Mouse (Mus musculus) intestine, embryonic 14.5 days (tissue): ENCODE measurements around the gene Gins2. TPM values are rescaled to one million over a fixed set of nuclear protein-coding genes. Genes with fewer than 3 reads are reported as not detected.

ENCODE experiments used
- ATAC-seq: fragments of 200-750 bp; cut with Nextera tagmentation; replicated peaks from 2 replicates; pipeline ENCODE4 v1.8.0; 2017; ENCODE audit warnings: low read depth, moderate number of reproducible peaks, moderate TSS enrichment, moderate library complexity; ENCODE audit not compliant: low FRiP score, low TSS enrichment
- DNase-seq: peaks from one replicate; pipeline ENCODE4 v3.0.0-alpha.2; 2018; ENCODE audit warnings: low spot score
- H3K27ac ChIP-seq: fragments of 300-500 bp; sonication (generic); 2 replicates; pipeline ENCODE4 v1.5.1; 2014; ENCODE audit warnings: low read depth, mild to moderate bottlenecking, control low read depth
- H3K27me3 ChIP-seq: fragments of 300-500 bp; sonication (generic); replicated peaks from 2 replicates; pipeline ENCODE4 v1.6.1; 2014; ENCODE audit warnings: low read length, control low read depth; ENCODE audit not compliant: control insufficient read depth, insufficient read depth
- H3K36me3 ChIP-seq: fragments of 300-500 bp; sonication (generic); 2 replicates; pipeline ENCODE4 v1.6.1; 2014; ENCODE audit warnings: low read length, control low read depth; ENCODE audit not compliant: control insufficient read depth, insufficient read depth
- H3K4me1 ChIP-seq: fragments of 300-500 bp; sonication (generic); replicated peaks from 2 replicates; pipeline ENCODE4 v1.6.1; 2014; ENCODE audit warnings: low read length, control low read depth, mixed read lengths; ENCODE audit not compliant: control insufficient read depth, insufficient read depth
- H3K4me2 ChIP-seq: fragments of 300-500 bp; sonication (generic); 2 replicates; pipeline ENCODE4 v1.6.1; 2014; ENCODE audit warnings: low read length
- H3K4me3 ChIP-seq: fragments of 300-500 bp; sonication (generic); 2 replicates; pipeline ENCODE4 v1.5.1; 2014; ENCODE audit warnings: low read depth, low read length, control low read depth, mixed read lengths
- H3K9ac ChIP-seq: fragments of 300-500 bp; sonication (generic); 2 replicates; pipeline ENCODE4 v1.6.1; 2014; ENCODE audit warnings: mild to moderate bottlenecking, low read length
- H3K9me3 ChIP-seq: fragments of 300-500 bp; sonication (generic); 2 replicates; pipeline ENCODE4 v1.6.1; 2016; ENCODE audit warnings: low read length, control low read depth; ENCODE audit not compliant: control insufficient read depth
- WGBS: fragments of 180-500 bp; shearing (Covaris S2); extraction: QIAGEN DNeasy Blood & Tissue Kit; methylation state at CpG from one replicate; pipeline ENCODE4 v1.1.7; 2014; 5-methylcytosine and 5-hydroxymethylcytosine counted together
- polyA plus RNA-seq: library from polyadenylated mRNA; unstranded; fragments of >200 nt; fragmentation: Nextera tagmentation; extraction: Ambion mirVana; gene quantifications from 2 replicates; pipeline ENCODE4 v1.2.1, GENCODE M21; 2014

The Gins2 gene
- polyA plus RNA-seq, 1 experiment from 2014 or later: 121 TPM

- no peak overlapping the region for H3K9ac ChIP-seq
- ATAC-seq (no peak), DNase-seq (no peak)
- no peak overlapping the region for H3K27ac ChIP-seq
- no peaks in the 10 kb centered on the region for H3K9me3 ChIP-seq
- H3K27me3 ChIP-seq: no peaks in the 10 kb centered on the region
- no peak overlapping the region for H3K4me3 ChIP-seq
- 29% methylated on average over 12 of the region's 12 CpGs for WGBS
- H3K4me1 ChIP-seq: peaks cover 47% of the 10 kb centered on the region
- H3K4me2 ChIP-seq: no peak overlapping the region
- H3K36me3 ChIP-seq: peaks cover 7% of the 10 kb centered on the region; the same call in 1 of the 2 replicates
These were observed 38.7 kb downstream of the Gins2 start for GRCm38 (mm10) chr8:120550430-120550829.

- H3K4me3 ChIP-seq: no peak overlapping the region
- no peak overlapping the region for H3K9ac ChIP-seq
These were observed 39.2 kb downstream of the Gins2 start for GRCm38 (mm10) chr8:120549922-120550321.

GRCm38 (mm10) chr8:120549321-120549921 lies 39.7 kb downstream of the Gins2 start:
- 10% methylated on average over 25 of the region's 25 CpGs for WGBS
- Histone ChIP-seq H3K9ac (0 out of 2 replicates have a peak overlapping the region, but pooled peaks have one; percentile 13), H3K9me3 (no peaks in the 10 kb centered on the region), H3K4me2 (peak overlapping the region; percentile 36), H3K27me3 (no peaks in the 10 kb centered on the region), H3K4me1 (peaks cover 47% of the 10 kb centered on the region), H3K36me3 (peaks cover 3% of the 10 kb centered on the region; the same call in 1 of the 2 replicates), H3K27ac (peak overlapping the region; percentile 33), H3K4me3 (no peak overlapping the region)
- ATAC-seq: peak; percentile 30
- peak; percentile 68 for DNase-seq

More at GRCm38 (mm10) chr8:120549922-120550321, 39.2 kb downstream of the Gins2 start:
- Histone ChIP-seq H3K4me2 (peak overlapping the region; percentile 36), H3K27me3 (no peaks in the 10 kb centered on the region), H3K36me3 (peaks cover 7% of the 10 kb centered on the region; the same call in 1 of the 2 replicates), H3K27ac (peak overlapping the region; percentile 33; the same call in 1 of the 2 replicates), H3K4me1 (peaks cover 47% of the 10 kb centered on the region), H3K9me3 (no peaks in the 10 kb centered on the region)
- DNase-seq (no peak), ATAC-seq (no peak)
- WGBS: 20% methylated on average over 11 of the region's 11 CpGs

- 41% methylated on average over 16 of the region's 16 CpGs for WGBS
- no peak overlapping the region for H3K4me3 ChIP-seq
- H3K27me3 ChIP-seq: no peaks in the 10 kb centered on the region
- H3K36me3 ChIP-seq: no peaks in the 10 kb centered on the region
- peaks cover 57% of the 10 kb centered on the region for H3K4me1 ChIP-seq
- H3K27ac ChIP-seq: no peak overlapping the region
- no peaks in the 10 kb centered on the region for H3K9me3 ChIP-seq
- no peak overlapping the region for H3K9ac ChIP-seq
- H3K4me2 ChIP-seq: no peak overlapping the region
- ATAC-seq (no peak), DNase-seq (no peak)
These were observed 40.8 kb downstream of the Gins2 start for GRCm38 (mm10) chr8:120548313-120548761.

- ATAC-seq (no peak), DNase-seq (no peak)
- Histone ChIP-seq H3K36me3 (no peaks in the 10 kb centered on the region), H3K4me3 (no peak overlapping the region), H3K4me1 (peaks cover 65% of the 10 kb centered on the region), H3K9me3 (no peaks in the 10 kb centered on the region), H3K27ac (no peak overlapping the region), H3K9ac (no peak overlapping the region), H3K4me2 (no peak overlapping the region), H3K27me3 (no peaks in the 10 kb centered on the region)
- WGBS: 56% methylated on average over 9 of the region's 9 CpGs
These were observed 41.5 kb downstream of the Gins2 start for GRCm38 (mm10) chr8:120547562-120547961.

GRCm38 (mm10) chr8:120544155-120544554 lies 44.9 kb downstream of the Gins2 start:
- H3K27ac ChIP-seq: no peak overlapping the region
- WGBS: 66% methylated on average over 5 of the region's 5 CpGs
- ATAC-seq (no peak), DNase-seq (no peak)
- H3K4me1 ChIP-seq: peaks cover 57% of the 10 kb centered on the region
- H3K36me3 ChIP-seq: no peaks in the 10 kb centered on the region
- no peaks in the 10 kb centered on the region for H3K9me3 ChIP-seq
- no peak overlapping the region for H3K4me2 ChIP-seq
- H3K27me3 ChIP-seq: no peaks in the 10 kb centered on the region
- H3K4me3 ChIP-seq: no peak overlapping the region
- no peak overlapping the region for H3K9ac ChIP-seq

- Histone ChIP-seq H3K36me3 (no peaks in the 10 kb centered on the region), H3K4me2 (no peak overlapping the region), H3K9ac (no peak overlapping the region), H3K4me1 (peaks cover 59% of the 10 kb centered on the region), H3K4me3 (no peak overlapping the region), H3K27ac (no peak overlapping the region), H3K9me3 (no peaks in the 10 kb centered on the region), H3K27me3 (0 out of 2 replicates have a peak, but pooled peaks cover 3% of the 10 kb centered on the region)
- WGBS: 36% methylated on average over 8 of the region's 8 CpGs
- no peak for DNase-seq
- no peak for ATAC-seq
These were observed 45.6 kb downstream of the Gins2 start for GRCm38 (mm10) chr8:120543416-120544055.

GRCm38 (mm10) chr8:120542995-120543394 lies 46.1 kb downstream of the Gins2 start:
- H3K36me3 ChIP-seq: no peaks in the 10 kb centered on the region
- H3K27ac ChIP-seq: no peak overlapping the region
- H3K4me2 ChIP-seq: no peak overlapping the region
- H3K4me3 ChIP-seq: no peak overlapping the region
- 0 out of 2 replicates have a peak, but pooled peaks cover 3% of the 10 kb centered on the region for H3K27me3 ChIP-seq
- no peak overlapping the region for H3K9ac ChIP-seq
- ATAC-seq (no peak), DNase-seq (no peak)
- peaks cover 60% of the 10 kb centered on the region for H3K4me1 ChIP-seq
- 23% methylated on average over 13 of the region's 13 CpGs for WGBS
- H3K9me3 ChIP-seq: no peaks in the 10 kb centered on the region
